Mouse (Mus musculus) heart, postnatal 0 days (tissue): ENCODE measurements around the gene Gm20662.

Source experiments
- CTCF ChIP-seq: IDR thresholded peaks from 2 replicates; pipeline ENCODE4 v1.5.1; 2016; ENCODE audit warnings: antibody characterized with exemption, control low read depth, low read depth
- EP300 ChIP-seq: IDR thresholded peaks from 2 replicates; pipeline ENCODE4 v1.6.1; 2016; ENCODE audit warnings: antibody characterized with exemption, low read depth

GRCm38 (mm10) chr9:108047601-108048565, 51.7 kb downstream of the Gm20662 start:
- TF ChIP-seq CTCF (no peak), EP300 (no peak)
